Comparison of ENCODE assay signal across 8 mouse cellular contexts in genomic region chr13:102698751-102699323, GRCm38 (mm10). TPM values are rescaled to one million over a fixed set of nuclear protein-coding genes. Genes with fewer than 3 reads are reported as not detected.
DNase-seq lines count a peak whose midpoint lies in the region; ATAC-seq and TF ChIP-seq lines count a peak whose summit lies in the region.

No protein-coding gene starts in this region.

- peak; percentile 89 for DNase-seq in brain, adult 2 months (ENCODE audit: low read depth, low spot score)
- DNase-seq in forebrain, embryonic 11.5 days (ENCODE audit: low spot score), result peak; percentile 78
- peak; percentile 86 for DNase-seq in kidney, postnatal 10 days
- peak; percentile 57 to 70 for DNase-seq in lung, adult 18-20 months
- DNase-seq in ovary, adult 18-20 months (ENCODE audit: low spot score), result peak; percentile 37

- H3K27me3 ChIP-seq in E14TG2a.4 (ENCODE audit: insufficient read depth, low read length), result no peaks in the 10 kb centered on the region
- no peaks in the 10 kb centered on the region for H3K27me3 ChIP-seq in forebrain, embryonic 11.5 days (ENCODE audit: control insufficient read depth, insufficient read depth, low read length)
- no peaks in the 10 kb centered on the region for H3K27me3 ChIP-seq in heart, embryonic 15.5 days

- H3K4me1 ChIP-seq in E14TG2a.4 (replicated peaks; ENCODE audit: low read depth, low read length), result peaks cover 42% of the 10 kb centered on the region
- peaks cover 5% of the 10 kb centered on the region; the same call in 1 of the 2 replicates for H3K4me1 ChIP-seq in forebrain, embryonic 11.5 days (replicated peaks; ENCODE audit: control insufficient read depth, insufficient read depth, low read length)
- H3K4me1 ChIP-seq in heart, embryonic 15.5 days (replicated peaks), result peaks cover 12% of the 10 kb centered on the region

- WGBS in forebrain, embryonic 11.5 days, result 31% methylated on average over 14 of the region's 14 CpGs
- WGBS in heart, embryonic 15.5 days, result 29% methylated on average over 14 of the region's 14 CpGs

- TF ChIP-seq CTCF in E14TG2a.4 (conservative IDR thresholded peaks at IDR 0.05; ENCODE audit: low read length), result no peak

- H3K27ac ChIP-seq in forebrain, embryonic 11.5 days (ENCODE audit: low read depth, low read length), result peak overlapping the region; percentile 84
- peak overlapping the region; percentile 84 for H3K27ac ChIP-seq in heart, embryonic 15.5 days

- ATAC-seq in forebrain, embryonic 11.5 days (replicated peaks; ENCODE audit: low FRiP score), result peak; percentile 92
- ATAC-seq in heart, embryonic 15.5 days (replicated peaks; ENCODE audit: insufficient number of reproducible peaks, insufficient read depth, low FRiP score, low read depth), result peak; percentile 93
- no peak for ATAC-seq in erythroid progenitor cell, adult 5-6 weeks (replicated peaks; ENCODE audit: low FRiP score, poor library complexity, severe bottlenecking)

- H3K4me3 ChIP-seq in E14TG2a.4 (replicated peaks; ENCODE audit: low read length), result peak overlapping the region; percentile 70
- H3K4me3 ChIP-seq in forebrain, embryonic 11.5 days (ENCODE audit: low read depth, low read length), result no peak overlapping the region
- H3K4me3 ChIP-seq in heart, embryonic 15.5 days, result peak overlapping the region; percentile 27

- H3K4me2 ChIP-seq in forebrain, embryonic 11.5 days (ENCODE audit: low read depth, low read length, severe bottlenecking), result peak overlapping the region; percentile 40; the same call in 1 of the 2 replicates
- H3K4me2 ChIP-seq in heart, embryonic 15.5 days, result peak overlapping the region; percentile 54

- peak overlapping the region; percentile 52 for H3K9ac ChIP-seq in forebrain, embryonic 11.5 days (ENCODE audit: low read length)
- no peak overlapping the region for H3K9ac ChIP-seq in heart, embryonic 15.5 days

- no peaks in the 10 kb centered on the region for H3K36me3 ChIP-seq in E14TG2a.4 (ENCODE audit: insufficient read depth, low read length)
- H3K36me3 ChIP-seq in forebrain, embryonic 11.5 days (ENCODE audit: control insufficient read depth, insufficient read depth, low read length), result no peaks in the 10 kb centered on the region
- H3K36me3 ChIP-seq in heart, embryonic 15.5 days, result no peaks in the 10 kb centered on the region

- no peaks in the 10 kb centered on the region for H3K9me3 ChIP-seq in E14TG2a.4 (ENCODE audit: low read length)
- H3K9me3 ChIP-seq in forebrain, embryonic 11.5 days (ENCODE audit: control insufficient read depth, low read length), result no peaks in the 10 kb centered on the region
- no peaks in the 10 kb centered on the region for H3K9me3 ChIP-seq in heart, embryonic 15.5 days (replicated peaks)

RNA-seq across cellular contexts. Expression of gene Cd180, which starts 5.5 kb away (rescaled TPM):
- 0.41 and 0.60 TPM in 2 replicates for polyA plus RNA-seq in forebrain, embryonic 11.5 days (2014; fragmentation: Nextera tagmentation; extraction: Ambion mirVana)
- 0.24 and 0.53 TPM in 2 replicates for polyA plus RNA-seq in heart, embryonic 15.5 days (2015; fragmentation: Nextera tagmentation; extraction: Ambion mirVana)
- 23.5 and 25.9 TPM in 2 replicates for total RNA-seq in erythroid progenitor cell, adult 5-6 weeks (2015; ENCODE audit: low replicate concordance)
- total RNA-seq in erythroid progenitor cell, adult 5-6 weeks (2017; ENCODE audit: low replicate concordance), result 1.7 and 2.3 TPM in 2 replicates

Comparison
In these comparisons a context has a peak if more than half of its experiments do, and no peak if none do; other contexts are left out.
1. DNase-seq: peak in every context shown above with its lines; median percentile 89 in brain, adult 2 months; 86 in kidney, postnatal 10 days; 78 in forebrain, embryonic 11.5 days; 64 in lung, adult 18-20 months; 37 in ovary, adult 18-20 months.